Mouse (Mus musculus) layer of hippocampus, adult 9-11 months (tissue): ENCODE results near the gene Mme.

ENCODE experiments used
- DNase-seq: peaks from one replicate; pipeline ENCODE4 v3.0.0; 2022

Gene Mme

DNA sequence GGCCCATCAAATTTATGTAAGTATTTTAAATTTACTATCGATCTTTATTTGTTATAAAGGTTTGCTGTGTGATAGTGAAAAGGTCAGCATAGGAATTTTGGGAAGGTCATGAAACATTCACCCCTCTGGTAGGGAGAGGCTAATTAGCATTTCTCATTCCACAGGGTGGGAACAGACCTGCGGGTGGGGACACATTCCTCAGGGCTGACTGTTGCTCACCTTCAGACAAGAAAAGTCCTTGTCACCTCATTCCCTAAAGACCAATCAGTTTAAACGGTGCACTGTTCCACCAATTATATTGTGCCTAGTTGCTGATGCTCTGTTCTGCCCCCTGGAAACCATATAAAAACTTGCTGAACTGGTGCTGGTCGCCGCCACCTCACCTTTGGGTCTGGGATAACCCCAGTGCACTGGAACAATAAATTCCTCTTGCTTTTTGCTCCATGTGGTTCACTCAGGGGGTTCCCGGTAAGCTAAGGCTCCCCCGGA lies at the start of gene Mme:
Mme (plus strand) TSS at position 439 of the 489 bp plus-strand sequence.
- DNase-seq, result no peak

- DNase-seq, result peak; percentile 24
These were observed 44.8 kb upstream of the Mme start for GRCm38 (mm10) chr3:63196565-63196964.

- DNase-seq, result no peak
These were observed 43.3 kb upstream of the Mme start for GRCm38 (mm10) chr3:63198026-63198425.

DNA sequence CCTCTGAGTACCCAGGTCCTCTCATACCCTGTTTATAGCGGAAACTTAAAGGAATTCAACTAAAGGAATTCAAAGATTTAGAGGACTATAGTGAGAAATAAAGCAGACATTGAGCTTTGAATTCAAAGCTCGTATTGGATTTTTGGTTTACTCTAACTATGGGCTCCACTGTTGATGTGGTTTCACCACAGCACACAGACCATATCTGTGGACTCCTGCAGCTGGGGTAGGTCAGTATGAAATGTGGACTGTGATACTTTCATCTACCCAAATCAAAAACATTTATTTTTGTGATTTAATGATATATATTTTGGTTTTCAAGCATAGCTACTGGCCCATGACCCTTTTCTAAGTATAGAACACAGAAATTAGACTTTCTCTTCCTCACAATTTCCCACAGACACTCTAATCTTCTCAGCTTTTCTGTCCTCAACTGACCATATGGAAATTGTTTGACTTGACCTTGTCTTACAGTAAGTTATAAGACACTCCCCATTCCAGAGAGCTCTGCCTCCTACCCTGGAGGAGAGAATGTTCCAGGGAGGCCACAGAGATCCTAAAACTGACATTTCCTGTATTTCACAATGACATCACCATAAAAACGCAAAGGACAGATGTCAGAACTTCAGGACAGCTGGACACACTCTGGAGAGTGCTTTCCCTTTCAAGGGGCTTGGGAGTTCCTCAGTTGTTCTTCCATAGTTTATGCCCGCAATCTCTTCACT lies 19.3 kb upstream of the Mme start:
- no peak for DNase-seq

DNA sequence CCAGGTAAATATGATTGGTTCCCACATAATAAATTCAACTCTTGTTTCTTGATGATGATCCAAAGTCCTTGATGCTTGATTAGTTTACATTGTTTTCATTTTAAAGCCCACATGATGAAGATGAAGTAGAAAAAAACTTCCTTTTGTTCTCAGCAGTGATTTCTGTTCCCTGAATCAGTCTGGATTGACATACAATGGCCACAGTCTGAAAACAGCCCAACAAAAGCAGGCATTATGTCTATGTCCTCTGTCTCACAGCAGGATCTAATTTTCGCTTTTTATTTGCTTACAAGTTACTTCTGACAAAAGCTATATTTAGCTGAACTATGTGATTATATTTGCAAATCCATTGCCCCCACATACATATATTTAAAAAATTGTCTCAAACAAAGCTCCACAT lies 17.7 kb upstream of the Mme start:
- no peak for DNase-seq

- no peak for DNase-seq
These were observed 5.4 kb upstream of the Mme start for GRCm38 (mm10) chr3:63235957-63236356.

- no peak for DNase-seq
These were observed 2.4 kb downstream of the Mme start for GRCm38 (mm10) chr3:63243721-63244120.

- no peak for DNase-seq
These were observed 30.8 kb downstream of the Mme start for GRCm38 (mm10) chr3:63272091-63272490.

GRCm38 (mm10) chr3:63294316-63294715 lies 53.0 kb downstream of the Mme start:
- no peak for DNase-seq

DNA sequence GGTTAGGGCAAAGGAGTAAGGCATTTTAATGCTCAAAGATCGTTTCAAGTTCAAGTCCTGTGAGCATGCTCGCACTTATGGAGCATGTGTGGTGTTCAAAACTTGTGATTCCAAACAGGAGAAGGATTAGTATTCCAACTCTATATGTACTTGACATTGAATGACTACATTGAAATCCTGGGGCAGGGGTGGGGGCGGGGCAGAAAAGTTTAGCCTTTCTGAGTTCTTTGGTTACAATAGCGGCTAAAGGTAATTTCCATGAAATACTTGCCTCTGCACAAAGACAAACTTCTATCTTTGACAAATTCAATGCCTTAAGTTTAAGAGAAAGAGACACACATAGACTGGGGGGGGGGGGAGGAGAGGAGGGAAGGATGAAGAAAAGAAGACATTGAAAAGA lies 53.5 kb downstream of the Mme start:
- DNase-seq, result no peak

- no peak for DNase-seq
These were observed 53.9 kb downstream of the Mme start for GRCm38 (mm10) chr3:63295237-63295636.

DNA sequence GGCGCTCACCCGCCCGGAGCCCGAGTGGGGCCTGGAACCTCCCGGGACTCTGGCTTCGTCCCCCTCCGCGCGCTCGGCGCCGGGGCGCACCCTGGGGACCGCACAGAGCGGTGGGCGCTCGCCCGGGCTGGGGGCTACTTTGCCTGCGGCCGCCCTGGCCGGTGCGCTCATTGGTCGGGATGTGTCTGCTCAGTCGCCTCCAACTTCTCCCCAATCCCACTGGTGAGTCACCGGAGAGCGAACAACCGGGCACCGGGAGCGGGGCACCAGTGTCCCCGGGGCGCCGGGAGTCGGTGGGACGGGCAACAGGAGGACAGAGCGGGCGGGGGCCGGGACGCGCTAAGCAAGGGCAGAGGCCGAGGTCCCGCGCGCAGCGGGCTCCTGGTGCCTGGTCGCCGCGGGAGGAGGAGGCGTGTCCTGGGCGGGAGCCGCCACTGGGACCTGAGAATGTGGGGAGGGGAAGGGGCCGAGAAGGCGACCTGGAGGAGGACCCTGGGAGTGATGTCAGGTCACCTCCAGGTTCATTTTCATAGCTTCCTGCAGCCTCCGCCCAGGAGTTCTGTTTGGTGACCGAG lies 54.4 kb downstream of the Mme start:
- no peak for DNase-seq

DNA sequence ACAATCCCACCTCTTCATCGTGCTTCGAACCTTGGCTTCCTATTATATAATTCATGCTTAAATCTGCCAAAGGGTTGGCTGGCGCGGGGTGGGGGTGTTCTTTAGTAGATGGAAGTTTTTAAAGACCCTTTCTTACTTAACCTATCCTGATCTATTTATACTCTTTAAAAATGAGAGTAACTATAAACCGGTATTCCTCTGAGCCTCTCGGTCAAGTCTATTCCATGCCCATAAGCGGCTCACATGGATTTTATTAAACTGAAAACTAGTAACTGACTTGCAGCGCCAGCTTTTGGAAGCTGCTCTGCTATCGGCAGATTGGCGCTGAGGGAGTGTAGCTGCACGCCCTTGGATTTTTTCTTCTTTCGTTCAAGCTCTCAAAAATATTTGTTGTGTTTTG lies 55.1 kb downstream of the Mme start:
- peak; percentile 5 for DNase-seq

- DNase-seq, result peak; percentile 28
These were observed 56.5 kb downstream of the Mme start for GRCm38 (mm10) chr3:63297787-63298186.

DNA sequence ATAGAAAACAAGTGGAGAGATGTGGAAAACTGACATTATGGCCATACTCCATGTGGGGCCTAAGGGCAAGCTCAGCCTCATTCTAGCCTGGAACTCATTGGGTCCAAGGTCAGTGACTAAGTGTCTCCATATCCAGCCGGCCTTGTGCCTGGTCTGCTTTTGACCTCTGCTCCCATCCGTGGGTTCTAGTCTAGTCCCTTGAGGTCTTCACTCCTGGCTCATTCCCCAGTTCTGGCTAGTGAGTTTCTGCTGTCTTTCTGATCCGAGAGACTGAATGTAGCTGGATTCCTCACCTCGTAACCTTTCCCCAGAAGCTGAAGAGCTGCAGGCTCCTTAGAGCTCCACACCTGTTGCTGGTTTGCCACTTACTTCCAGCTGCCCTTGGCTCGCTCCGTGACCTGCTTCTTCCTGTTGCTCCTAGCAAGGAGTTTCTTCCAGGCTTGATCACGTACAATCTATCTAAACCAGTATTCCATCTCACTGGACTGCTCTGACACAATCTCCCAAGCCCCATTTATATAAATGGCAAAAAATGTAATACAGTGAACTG lies 73.9 kb downstream of the Mme start:
- no peak for DNase-seq

DNA sequence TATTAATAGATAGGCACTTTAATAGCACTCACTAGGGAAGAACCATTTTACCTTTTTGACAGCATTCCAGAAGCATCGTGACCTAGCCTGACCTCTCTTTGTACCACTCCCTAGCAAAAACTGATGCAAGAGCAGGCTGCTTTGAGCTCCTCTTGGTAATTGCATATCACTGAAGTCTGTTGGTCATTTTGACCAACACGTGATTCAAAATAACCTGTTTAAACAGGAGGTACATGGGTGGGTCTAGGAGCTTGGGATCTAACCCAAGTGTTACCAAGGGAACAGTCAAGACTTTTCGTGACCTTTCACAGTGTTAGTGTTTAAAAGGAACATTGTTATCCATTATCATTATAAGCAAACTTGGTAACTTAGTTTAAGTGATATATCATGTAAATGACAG lies 76.2 kb downstream of the Mme start:
- DNase-seq, result no peak

- no peak for DNase-seq
These were observed 84.3 kb downstream of the Mme start for GRCm38 (mm10) chr3:63325615-63326014.

DNA sequence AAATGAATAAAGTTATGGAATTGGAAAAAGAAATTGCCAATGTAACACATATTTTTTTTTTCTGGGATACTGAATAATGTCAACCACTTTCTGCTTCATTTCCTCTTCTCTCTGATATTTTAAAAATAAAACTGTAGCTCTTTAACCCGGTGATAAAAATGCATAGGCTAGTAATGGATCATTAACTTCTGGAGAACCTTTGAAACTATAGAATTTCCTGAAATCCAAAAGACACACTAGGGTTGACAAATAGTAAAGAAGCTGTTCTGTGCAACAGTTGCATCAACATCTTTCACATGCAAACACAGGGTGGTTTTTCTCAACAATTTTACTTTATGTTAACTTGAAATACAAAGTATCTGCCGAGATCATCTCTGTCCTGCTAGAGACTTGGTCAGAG lies 98.8 kb downstream of the Mme start:
- no peak for DNase-seq

DNA sequence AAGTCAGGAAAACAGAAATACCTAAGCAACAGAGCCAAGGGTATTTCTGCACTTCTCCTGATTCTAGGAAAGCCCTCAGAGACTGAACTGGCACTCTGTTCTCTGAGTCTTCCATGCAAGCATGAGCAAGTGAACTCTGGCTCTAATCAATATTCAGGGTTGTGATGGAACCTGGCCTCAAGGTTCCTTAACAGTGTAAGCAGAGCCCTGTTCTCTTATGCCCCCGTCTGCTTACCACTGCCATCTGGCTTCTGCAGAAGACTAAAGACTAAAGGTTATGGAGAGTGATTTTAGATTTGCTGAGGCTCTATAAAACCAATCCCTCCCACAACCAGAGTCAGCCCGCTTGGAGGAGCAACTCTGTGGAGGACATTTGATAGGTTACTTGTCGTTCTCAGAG lies 99.2 kb downstream of the Mme start:
- no peak for DNase-seq

DNA sequence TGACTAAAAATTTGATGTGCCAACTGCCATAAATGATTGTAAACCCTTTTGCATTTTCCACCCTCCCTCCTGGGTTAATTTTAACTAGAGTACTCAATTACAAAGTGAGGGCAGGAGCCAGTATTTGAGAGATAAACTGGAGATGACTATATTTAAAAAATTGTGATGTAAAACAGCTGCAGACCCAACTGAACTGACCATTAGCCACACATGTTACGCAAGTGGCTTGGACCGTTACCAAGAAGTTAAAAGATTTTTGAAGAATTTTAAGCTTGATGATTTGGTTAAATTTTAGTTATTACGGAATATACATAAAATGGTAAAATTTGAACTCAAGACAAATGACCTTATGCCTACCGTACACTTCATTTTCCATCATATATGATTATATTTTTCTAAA lies 100.1 kb downstream of the Mme start:
- DNase-seq, result no peak

DNA sequence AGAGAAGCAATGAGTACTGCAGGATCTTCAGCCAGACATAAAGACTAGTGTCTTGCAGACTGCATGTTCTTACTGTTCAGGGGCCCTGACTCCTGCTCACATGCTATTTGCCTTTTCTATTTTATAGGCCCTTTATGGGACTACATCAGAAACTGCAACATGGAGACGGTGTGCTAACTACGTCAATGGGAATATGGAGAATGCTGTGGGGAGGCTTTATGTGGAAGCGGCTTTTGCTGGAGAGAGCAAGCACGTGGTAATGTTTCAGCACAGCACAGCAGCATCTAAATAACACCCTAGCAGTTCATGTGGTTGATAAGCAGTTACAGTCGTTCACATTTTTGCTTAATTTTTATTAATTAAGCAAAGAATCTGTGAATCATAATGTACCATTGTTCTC lies 103.7 kb downstream of the Mme start:
- no peak for DNase-seq

DNA sequence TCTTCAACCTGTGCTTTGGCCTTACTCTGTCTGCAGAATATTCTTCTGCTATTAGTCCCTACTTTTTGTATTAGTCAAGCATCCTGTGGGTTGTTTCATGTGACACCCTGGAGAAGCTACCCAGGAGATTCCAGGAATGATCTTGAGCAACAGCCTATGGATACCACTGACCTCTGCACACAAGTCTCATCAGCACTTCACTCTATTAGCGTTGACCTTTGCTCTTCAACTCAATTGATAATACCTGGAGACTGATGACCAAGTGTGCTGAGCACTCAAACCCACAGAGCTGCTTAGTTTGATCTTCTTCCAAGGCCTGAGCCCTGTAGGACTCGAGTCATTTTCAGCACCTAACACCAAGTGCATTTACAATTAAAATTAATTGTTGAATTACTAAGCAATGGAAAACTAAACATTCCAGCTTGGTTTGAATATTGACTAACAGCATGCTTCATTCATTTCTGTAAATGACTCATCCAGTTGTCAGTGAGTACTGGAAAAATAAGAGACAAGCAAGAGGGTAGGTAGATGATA lies 107.6 kb downstream of the Mme start:
- no peak for DNase-seq

DNA sequence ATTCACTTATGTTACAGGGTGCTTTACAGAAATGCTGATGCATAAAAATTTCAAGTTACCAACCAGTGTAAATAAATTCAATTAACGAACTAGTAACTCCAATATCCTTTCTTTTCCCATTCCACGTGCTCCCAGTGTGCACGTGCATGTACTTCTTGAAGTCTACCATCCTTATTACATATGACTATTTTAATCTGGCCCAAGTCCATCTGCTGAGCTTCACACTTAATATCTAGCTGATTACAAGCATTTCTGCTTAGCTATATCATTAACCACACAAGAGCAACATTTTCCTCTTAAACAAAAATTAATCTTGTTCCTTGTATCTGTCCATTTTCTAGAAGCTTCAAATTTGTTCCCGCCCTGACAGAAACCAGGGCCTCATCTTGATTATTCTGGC lies 108.9 kb downstream of the Mme start:
- DNase-seq, result no peak

DNA sequence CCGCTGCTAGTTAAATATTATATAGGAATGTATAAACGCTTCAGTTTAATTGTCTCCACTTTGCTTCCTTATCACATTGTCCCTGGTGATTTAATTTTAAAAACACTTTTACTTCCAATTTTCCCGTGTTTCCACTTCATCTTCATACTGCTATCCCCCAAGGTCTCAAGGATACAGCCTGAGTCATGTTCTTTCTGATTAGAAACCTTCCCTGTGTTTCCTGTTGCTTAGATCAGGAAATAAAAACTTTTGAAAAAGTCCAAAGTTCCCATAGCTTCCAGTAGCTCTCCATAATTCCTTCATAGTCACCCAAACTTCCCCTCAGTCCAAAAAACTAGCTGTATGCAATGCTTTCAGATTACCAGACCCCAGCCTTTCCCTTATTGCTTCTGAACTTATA lies 109.4 kb downstream of the Mme start:
- no peak for DNase-seq
